Mouse (Mus musculus): Measurements from ENCODE around the gene Slc27a3.

DNA sequence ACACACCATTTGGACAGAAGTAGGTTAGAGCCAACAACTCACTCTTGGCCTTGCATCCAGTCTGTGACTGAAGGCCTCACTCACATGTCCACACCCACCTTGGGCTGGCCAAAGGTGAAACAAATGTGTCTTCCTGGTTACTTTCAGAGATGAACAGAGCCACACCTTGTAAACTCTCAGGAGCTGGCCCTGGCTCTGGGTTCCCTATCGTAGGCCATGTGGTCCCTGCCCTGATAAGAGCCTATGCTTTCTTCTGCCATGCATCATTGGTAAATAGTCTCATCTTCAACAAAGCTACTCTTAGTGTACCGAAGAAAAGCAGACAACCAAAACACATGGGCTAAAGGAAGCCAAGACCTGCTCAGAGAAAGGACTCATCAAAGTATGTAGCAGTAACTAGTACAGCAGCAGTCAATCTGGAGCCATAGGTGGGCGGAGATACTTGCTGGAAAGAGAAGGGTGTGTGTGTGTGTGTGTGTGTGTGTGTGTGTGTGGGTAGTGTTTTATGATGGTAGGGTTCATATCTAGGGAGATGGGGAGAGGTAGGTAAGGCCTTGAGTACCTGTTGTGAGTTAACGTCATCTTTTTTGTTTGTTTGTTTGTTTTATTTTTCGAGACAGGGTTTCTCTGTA is 22.6 kb downstream of the Slc27a3 start:
- no peak for TF ChIP-seq CTCF (IDR thresholded peaks at IDR 0.05 in 2 of 3, conservative IDR thresholded peaks at IDR 0.05 in 1 of 3; ENCODE audit: control insufficient read depth in 1 of 3, insufficient read depth in 1 of 3, low read depth in 2 of 3, low read length in 3 of 3, poor library complexity in 1 of 3, severe bottlenecking in 1 of 3)
- TF ChIP-seq POLR2A (IDR thresholded peaks at IDR 0.05; ENCODE audit: control insufficient read depth in 1 of 2, insufficient read depth in 1 of 2, low read depth in 1 of 2, low read length in 2 of 2, poor library complexity in 1 of 2), result no peak
- no peak for TF ChIP-seq POLR2AphosphoS2 (IDR thresholded peaks at IDR 0.05; ENCODE audit: low read length)
- TF ChIP-seq ZC3H11A (IDR thresholded peaks at IDR 0.05; ENCODE audit: low read depth, low read length), result no peak
- TF ChIP-seq EP300 (IDR thresholded peaks at IDR 0.05; ENCODE audit: low read depth in 1 of 2, low read length in 2 of 2), result peak in 1 of 2 experiments; percentile 51; a peak in 2 of 4 replicates
- TF ChIP-seq USF1 (IDR thresholded peaks at IDR 0.05; ENCODE audit: low read depth, low read length), result peak; percentile 68
